27 mouse cellular contexts compared by ENCODE assay signal in genomic region chr5:102666886-102667285, GRCm38 (mm10).
DNase-seq lines count a peak whose midpoint lies in the region; ATAC-seq and TF ChIP-seq lines count a peak whose summit lies in the region.
"Had no signal": no experiment of that assay in that cellular context is flagged by ENCODE, and none has a peak within 500 bp of the region (broad histone marks: within the 10 kb centered on the region; RNA-seq: fewer than 3 reads in every experiment).

No protein-coding gene starts in this region.

- H3K36me3 ChIP-seq in lung, embryonic 15.5 days, result no peaks in the 10 kb centered on the region
- no peaks in the 10 kb centered on the region for H3K36me3 ChIP-seq in embryonic facial prominence, embryonic 15.5 days
- H3K36me3 ChIP-seq: embryonic facial prominence, embryonic 12.5 days; forebrain, embryonic 15.5 days; heart, embryonic 15.5 days; intestine, embryonic 15.5 days; liver, embryonic 12.5 days; midbrain, embryonic 15.5 days; neural tube, embryonic 13.5 days had no signal

- 71% methylated on average over 3 of the region's 3 CpGs for WGBS in lung, embryonic 15.5 days
- WGBS in embryonic facial prominence, embryonic 15.5 days, result 65% methylated on average over 3 of the region's 3 CpGs

- no peak overlapping the region for H3K4me2 ChIP-seq in lung, embryonic 15.5 days
- no peak overlapping the region for H3K4me2 ChIP-seq in embryonic facial prominence, embryonic 15.5 days (replicated peaks)
- H3K4me2 ChIP-seq: embryonic facial prominence, embryonic 12.5 days; forebrain, embryonic 15.5 days; heart, embryonic 15.5 days; intestine, embryonic 15.5 days; liver, embryonic 12.5 days; lung, embryonic 14.5 days; midbrain, embryonic 15.5 days; neural tube, embryonic 13.5 days had no signal

- no peak overlapping the region for H3K4me3 ChIP-seq in gastrocnemius, adult 2 months
- H3K4me3 ChIP-seq in lung, embryonic 15.5 days, result no peak overlapping the region
- no peak overlapping the region for H3K4me3 ChIP-seq in embryonic facial prominence, embryonic 15.5 days (replicated peaks)
- H3K4me3 ChIP-seq: embryonic facial prominence, embryonic 12.5 days; forebrain, embryonic 15.5 days; heart, embryonic 15.5 days; intestine, embryonic 15.5 days; liver, embryonic 12.5 days; midbrain, embryonic 15.5 days; neural tube, embryonic 13.5 days had no signal

- intact Hi-C loops in gastrocnemius, adult 2 months (cut with DNase I), result no loop called here
- intact Hi-C loops in gastrocnemius, postnatal 14 days (cut with DNase I; ENCODE audit: low total_unique reads), result no loop called here

- H3K4me1 ChIP-seq in lung, embryonic 15.5 days, result peaks cover 21% of the 10 kb centered on the region
- H3K4me1 ChIP-seq in embryonic facial prominence, embryonic 15.5 days, result peaks cover 36% of the 10 kb centered on the region; the same call in 1 of the 2 replicates
- H3K4me1 ChIP-seq: forebrain, embryonic 15.5 days; heart, embryonic 15.5 days; intestine, embryonic 15.5 days; liver, embryonic 12.5 days; midbrain, embryonic 15.5 days had no signal

- no peak for ATAC-seq in lung, embryonic 15.5 days (ENCODE audit: borderline replicate concordance, extremely low read depth, low FRiP score, low TSS enrichment)
- no peak for ATAC-seq in embryonic facial prominence, embryonic 15.5 days (ENCODE audit: insufficient number of reproducible peaks, low FRiP score, low TSS enrichment, low read depth)
- ATAC-seq: CD4-positive, CD25-positive, alpha-beta regulatory T cell, adult 4 months; forebrain, embryonic 15.5 days; hindbrain, embryonic 16.5 days; intestine, embryonic 15.5 days; liver, embryonic 12.5 days; midbrain, embryonic 15.5 days had no signal

- H3K9ac ChIP-seq in lung, embryonic 15.5 days, result no peak overlapping the region
- H3K9ac ChIP-seq in embryonic facial prominence, embryonic 15.5 days, result no peak overlapping the region
- H3K9ac ChIP-seq: embryonic facial prominence, embryonic 12.5 days; forebrain, embryonic 15.5 days; heart, embryonic 15.5 days; intestine, embryonic 15.5 days; liver, embryonic 12.5 days; lung, embryonic 14.5 days; midbrain, embryonic 15.5 days; neural tube, embryonic 13.5 days had no signal

- TF ChIP-seq CTCF in gastrocnemius, adult 2 months (IDR thresholded peaks at IDR 0.05), result no peak

- peak overlapping the region; percentile 58 for H3K27ac ChIP-seq in gastrocnemius, adult 2 months
- peak overlapping the region; percentile 29 for H3K27ac ChIP-seq in lung, embryonic 15.5 days
- H3K27ac ChIP-seq in embryonic facial prominence, embryonic 15.5 days (replicated peaks), result peak overlapping the region; percentile 68
- H3K27ac ChIP-seq: embryonic facial prominence, embryonic 12.5 days; forebrain, embryonic 15.5 days; heart, embryonic 15.5 days; intestine, embryonic 15.5 days; liver, embryonic 12.5 days; midbrain, embryonic 15.5 days; neural tube, embryonic 13.5 days had no signal

- H3K9me3 ChIP-seq in lung, embryonic 15.5 days, result no peaks in the 10 kb centered on the region
- no peaks in the 10 kb centered on the region for H3K9me3 ChIP-seq in embryonic facial prominence, embryonic 15.5 days (replicated peaks)
- H3K9me3 ChIP-seq: embryonic facial prominence, embryonic 12.5 days; forebrain, embryonic 15.5 days; heart, embryonic 15.5 days; intestine, embryonic 15.5 days; liver, embryonic 12.5 days; midbrain, embryonic 15.5 days; neural tube, embryonic 13.5 days had no signal

- no peak for DNase-seq in gastrocnemius, adult 2 months
- no peak for DNase-seq in gastrocnemius, postnatal 14 days
- no peak for DNase-seq in lung, postnatal 10 days
- DNase-seq in NIH3T3 (ENCODE audit: low read depth), result peak; percentile 73
- no peak for DNase-seq in frontal cortex, adult 2 months (ENCODE audit: extremely low spot score in 1 of 2, low spot score in 1 of 2)
- no peak for DNase-seq in layer of hippocampus, postnatal 25 days (ENCODE audit: extremely low spot score in 1 of 2, low spot score in 1 of 2)
- DNase-seq: adrenal gland, postnatal 36 days; cerebellum, adult 11 months; cerebellum, adult 9-11 months; kidney, adult 8-10 months; kidney, postnatal 10 days; lung, embryonic 14.5 days; retina, postnatal 1 day; right cerebral cortex, postnatal 25 days; thymus, adult 18-20 months; thymus, postnatal 36 days had no signal

- no peaks in the 10 kb centered on the region for H3K27me3 ChIP-seq in lung, embryonic 15.5 days
- no peaks in the 10 kb centered on the region for H3K27me3 ChIP-seq in embryonic facial prominence, embryonic 15.5 days
- H3K27me3 ChIP-seq: embryonic facial prominence, embryonic 12.5 days; forebrain, embryonic 15.5 days; heart, embryonic 15.5 days; intestine, embryonic 15.5 days; liver, embryonic 12.5 days; midbrain, embryonic 15.5 days; neural tube, embryonic 13.5 days had no signal
